Mouse (Mus musculus) hindbrain, embryonic 14.5 days (tissue): ENCODE data around the gene Gm960. TPM values are rescaled to one million over a fixed set of nuclear protein-coding genes. Genes with fewer than 3 reads are reported as not detected.

Source experiments
- ATAC-seq: fragments of 200-750 bp; cut with Nextera tagmentation; 2 replicates; pipeline ENCODE4 v1.8.0; 2017; ENCODE audit warnings: moderate number of reproducible peaks, mild to moderate bottlenecking, moderate TSS enrichment, moderate library complexity; ENCODE audit not compliant: low FRiP score
- DNase-seq: peaks from one replicate; pipeline ENCODE4 v3.0.0-alpha.2; 2015; ENCODE audit warnings: low spot score
- H3K27ac ChIP-seq: fragments of 300-500 bp; sonication (generic); 2 replicates; pipeline ENCODE4 v1.5.1; 2014; ENCODE audit warnings: mild to moderate bottlenecking, moderate library complexity
- H3K27me3 ChIP-seq: fragments of 300-500 bp; sonication (generic); 2 replicates; pipeline ENCODE4 v1.6.1; 2014; ENCODE audit warnings: mild to moderate bottlenecking, low read length, mixed read lengths; ENCODE audit not compliant: control insufficient read depth, insufficient read depth
- H3K36me3 ChIP-seq: fragments of 300-500 bp; sonication (generic); replicated peaks from 2 replicates; pipeline ENCODE4 v1.6.1; 2014; ENCODE audit not compliant: control insufficient read depth, insufficient read depth
- H3K4me1 ChIP-seq: fragments of 300-500 bp; sonication (generic); replicated peaks from 2 replicates; pipeline ENCODE4 v1.6.1; 2014; ENCODE audit warnings: antibody characterized with exemption, low read length, mixed read lengths; ENCODE audit not compliant: control insufficient read depth, insufficient read depth
- H3K4me2 ChIP-seq: fragments of 300-500 bp; sonication (generic); replicated peaks from 2 replicates; pipeline ENCODE4 v1.6.1; 2014; ENCODE audit warnings: mild to moderate bottlenecking, moderate library complexity
- H3K4me3 ChIP-seq: fragments of 300-500 bp; sonication (generic); replicated peaks from 2 replicates; pipeline ENCODE4 v1.5.1; 2014; ENCODE audit warnings: mild to moderate bottlenecking, low read length
- H3K9ac ChIP-seq: fragments of 300-500 bp; sonication (generic); 2 replicates; pipeline ENCODE4 v1.6.1; 2014
- H3K9me3 ChIP-seq: fragments of 300-500 bp; sonication (generic); 2 replicates; pipeline ENCODE4 v1.6.1; 2016; ENCODE audit warnings: low read length; ENCODE audit not compliant: control insufficient read depth
- WGBS: fragments of 180-500 bp; shearing (Covaris S2); extraction: QIAGEN DNeasy Blood & Tissue Kit; methylation state at CpG from one replicate; pipeline ENCODE4 v1.1.7; 2014; 5-methylcytosine and 5-hydroxymethylcytosine counted together
- polyA plus RNA-seq: library from polyadenylated mRNA; unstranded; fragments of >200 nt; fragmentation: Nextera tagmentation; extraction: Ambion mirVana; gene quantifications from 2 replicates; pipeline ENCODE4 v1.2.1, GENCODE M21; 2014

Gm960 gene
- polyA plus RNA-seq, 1 experiment from 2014 or later: 6.3 TPM

- H3K9ac ChIP-seq: no peak overlapping the region
- no peaks in the 10 kb centered on the region for H3K27me3 ChIP-seq
- H3K9me3 ChIP-seq: no peaks in the 10 kb centered on the region
- DNase-seq (no peak), ATAC-seq (no peak)
- H3K36me3 ChIP-seq: peaks cover 40% of the 10 kb centered on the region
- H3K4me3 ChIP-seq: no peak overlapping the region
- peaks cover 10% of the 10 kb centered on the region for H3K4me1 ChIP-seq
- no peak overlapping the region for H3K4me2 ChIP-seq
- 80% methylated on average over 10 of the region's 10 CpGs for WGBS
- H3K27ac ChIP-seq: no peak overlapping the region
These were observed 79.0 kb downstream of the Gm960 start for GRCm38 (mm10) chr19:4619461-4619860.

GRCm38 (mm10) chr19:4618183-4618582 lies 80.3 kb downstream of the Gm960 start:
- H3K4me1 ChIP-seq: peaks cover 20% of the 10 kb centered on the region
- no peak overlapping the region for H3K27ac ChIP-seq
- H3K4me3 ChIP-seq: no peak overlapping the region
- ATAC-seq: no peak
- H3K36me3 ChIP-seq: peaks cover 39% of the 10 kb centered on the region
- H3K9ac ChIP-seq: no peak overlapping the region
- 28% methylated on average over 18 of the region's 18 CpGs for WGBS
- no peaks in the 10 kb centered on the region for H3K27me3 ChIP-seq
- no peak overlapping the region for H3K4me2 ChIP-seq
- no peaks in the 10 kb centered on the region for H3K9me3 ChIP-seq
- peak; percentile 35 for DNase-seq

GRCm38 (mm10) chr19:4616546-4616945 lies 81.9 kb downstream of the Gm960 start:
- peaks cover 39% of the 10 kb centered on the region for H3K36me3 ChIP-seq
- H3K4me3 ChIP-seq: no peak overlapping the region
- H3K9me3 ChIP-seq: no peaks in the 10 kb centered on the region
- 37% methylated on average over 4 of the region's 4 CpGs for WGBS
- H3K4me2 ChIP-seq: no peak overlapping the region
- no peak overlapping the region for H3K9ac ChIP-seq
- peaks cover 26% of the 10 kb centered on the region for H3K4me1 ChIP-seq
- ATAC-seq (no peak), DNase-seq (no peak)
- peak overlapping the region; percentile 95; the same call in 1 of the 2 replicates for H3K27ac ChIP-seq
- no peaks in the 10 kb centered on the region for H3K27me3 ChIP-seq

GRCm38 (mm10) chr19:4615151-4616093 lies 83.0 kb downstream of the Gm960 start, which contains the start of gene Lrfn4:
Gene Lrfn4, minus strand, starts transcription at chr19:4615667.
- under 1% methylated on average over 63 of the region's 87 CpGs for WGBS
- Histone ChIP-seq H3K27me3 (no peaks in the 10 kb centered on the region), H3K36me3 (peaks cover 37% of the 10 kb centered on the region), H3K9ac (peak within 1 kb of the TSS; percentile 99), H3K4me2 (peak within 1 kb of the TSS; percentile 82), H3K4me1 (peaks cover 26% of the 10 kb centered on the region), H3K27ac (peak within 1 kb of the TSS; percentile 95), H3K9me3 (no peaks in the 10 kb centered on the region), H3K4me3 (peak within 1 kb of the TSS; percentile 95)
- peak; percentile 86 for DNase-seq
- peak; percentile 92 for ATAC-seq

- ATAC-seq (0 out of 2 replicates have a peak, but pooled peaks have one; percentile 1), DNase-seq (no peak)
- 25% methylated on average over 30 of the region's 49 CpGs for WGBS
- Histone ChIP-seq H3K9ac (peak overlapping the region; percentile 99), H3K9me3 (no peaks in the 10 kb centered on the region), H3K27me3 (no peaks in the 10 kb centered on the region), H3K4me3 (peak overlapping the region; percentile 95), H3K36me3 (peaks cover 36% of the 10 kb centered on the region), H3K4me2 (peak overlapping the region; percentile 82), H3K4me1 (peaks cover 26% of the 10 kb centered on the region), H3K27ac (peak overlapping the region; percentile 95)
These were observed 83.9 kb downstream of the Gm960 start for GRCm38 (mm10) chr19:4614305-4615150.

DNA sequence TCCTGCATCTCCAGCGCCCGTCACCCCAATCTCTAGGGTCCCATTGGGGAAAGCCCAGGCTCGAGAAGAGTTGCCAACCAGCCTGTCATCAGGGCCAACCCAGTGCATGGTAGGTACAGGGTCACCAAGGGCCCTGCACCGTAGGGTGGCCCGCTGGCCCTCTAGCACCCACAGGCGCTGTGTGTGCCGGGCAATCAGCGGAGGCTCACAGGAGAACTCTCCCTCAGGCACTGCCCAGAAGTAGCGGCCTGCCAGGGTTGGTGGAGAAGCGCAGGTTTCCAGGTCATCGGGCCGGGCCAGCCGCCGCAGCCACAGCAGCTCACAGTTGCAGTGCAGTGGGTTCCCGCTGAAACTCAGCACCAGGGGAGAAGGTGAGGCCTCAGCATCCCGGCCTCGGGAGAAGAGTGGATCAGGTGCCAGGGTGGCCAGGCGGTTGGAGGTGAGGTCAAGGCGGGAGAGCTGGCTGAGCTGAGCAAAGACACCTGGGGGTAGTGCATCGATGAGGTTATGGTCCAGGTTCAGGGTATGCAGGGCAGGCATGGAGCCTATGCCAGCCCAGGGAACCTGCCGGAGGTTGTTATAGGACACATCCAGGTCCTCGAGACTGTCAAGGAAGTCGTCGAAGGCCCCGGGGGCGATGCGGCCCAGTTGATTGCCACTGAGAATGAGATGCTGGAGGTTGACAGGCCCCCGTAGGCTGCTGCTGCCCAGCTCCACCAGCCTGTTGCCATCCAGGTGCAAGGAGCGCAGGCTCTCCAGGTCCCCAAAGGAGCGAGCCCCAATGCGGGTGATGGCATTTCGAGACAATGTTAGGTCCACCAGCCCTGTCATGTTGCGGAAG lies 84.8 kb downstream of the Gm960 start:
- WGBS: 91% methylated on average over 33 of the region's 33 CpGs
- Histone ChIP-seq H3K27me3 (no peaks in the 10 kb centered on the region), H3K9me3 (no peaks in the 10 kb centered on the region), H3K4me2 (peak overlapping the region; percentile 82), H3K9ac (peak overlapping the region; percentile 99), H3K27ac (peak overlapping the region; percentile 95; the same call in 1 of the 2 replicates), H3K4me1 (peaks cover 26% of the 10 kb centered on the region), H3K4me3 (peak overlapping the region; percentile 95), H3K36me3 (peaks cover 36% of the 10 kb centered on the region)
- no peak for DNase-seq
- ATAC-seq: no peak

DNA sequence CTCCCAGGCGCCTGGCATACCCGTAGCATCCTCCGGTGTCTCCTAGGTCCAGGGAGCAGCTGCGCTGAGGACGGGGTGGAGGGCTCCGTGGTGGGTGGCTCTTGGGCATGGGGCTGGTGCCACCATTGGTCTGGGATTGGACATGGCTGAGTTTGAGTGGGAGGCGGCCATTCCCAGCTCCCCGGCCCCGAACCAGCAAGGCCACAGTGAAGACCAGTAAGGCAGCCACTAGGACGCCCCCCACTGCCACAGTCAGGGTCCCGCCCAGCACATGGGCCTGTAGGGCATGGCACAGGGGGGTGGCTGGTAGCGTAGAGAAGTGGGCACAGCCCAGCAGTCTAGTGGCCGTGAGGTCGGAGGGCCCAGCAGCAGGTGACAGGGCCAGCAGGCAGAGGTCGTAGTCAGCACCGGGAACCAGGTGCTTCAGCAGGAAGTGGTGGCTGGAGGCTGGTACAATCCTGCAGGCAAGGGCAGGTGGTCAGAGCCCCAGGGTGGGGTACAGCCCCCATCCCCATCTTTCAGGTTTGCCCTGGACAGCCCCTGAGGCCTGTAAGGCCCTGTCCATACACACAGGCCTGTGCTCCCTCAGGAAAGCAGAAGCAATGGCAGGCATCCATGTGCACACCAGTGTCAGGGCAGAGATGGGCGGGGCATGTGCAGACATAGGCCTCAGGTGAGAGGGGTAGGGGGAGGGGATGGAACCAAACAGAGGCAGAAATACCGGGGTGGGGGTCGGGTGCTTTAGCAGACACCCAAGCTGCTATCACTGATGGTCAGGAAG lies 86.1 kb downstream of the Gm960 start:
- 88% methylated on average over 19 of the region's 19 CpGs for WGBS
- Histone ChIP-seq H3K4me1 (peaks cover 26% of the 10 kb centered on the region), H3K27me3 (no peaks in the 10 kb centered on the region), H3K4me2 (peak overlapping the region; percentile 21; the same call in 1 of the 2 replicates), H3K36me3 (peaks cover 36% of the 10 kb centered on the region), H3K9me3 (no peaks in the 10 kb centered on the region), H3K27ac (no peak overlapping the region), H3K4me3 (no peak overlapping the region), H3K9ac (no peak overlapping the region)
- ATAC-seq: no peak
- DNase-seq: no peak

DNA sequence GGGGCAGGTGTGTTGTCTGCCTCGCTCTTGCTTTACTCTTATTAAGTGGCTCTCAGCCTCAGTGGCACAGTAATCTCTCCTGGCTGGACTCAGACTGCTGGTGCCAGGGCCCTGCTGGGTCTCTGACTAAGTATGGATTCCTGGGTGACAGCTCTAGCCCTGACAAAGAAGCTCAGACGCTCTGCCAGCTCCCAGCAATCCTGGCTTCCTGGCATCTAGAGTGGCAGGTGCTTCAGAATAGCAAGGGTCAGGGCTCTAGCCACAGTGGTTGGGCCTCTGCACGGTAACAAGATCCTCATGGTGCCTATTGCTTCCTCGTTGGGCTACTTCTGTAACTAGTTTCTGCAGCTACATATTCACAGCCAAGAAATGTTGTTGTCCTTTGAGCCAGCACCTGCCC lies 88.4 kb downstream of the Gm960 start:
- DNase-seq (no peak), ATAC-seq (no peak)
- no peaks in the 10 kb centered on the region for H3K9me3 ChIP-seq
- no peak overlapping the region for H3K4me2 ChIP-seq
- 66% methylated on average over 4 of the region's 4 CpGs for WGBS
- peaks cover 20% of the 10 kb centered on the region for H3K4me1 ChIP-seq
- H3K27ac ChIP-seq: no peak overlapping the region
- H3K4me3 ChIP-seq: no peak overlapping the region
- no peak overlapping the region for H3K9ac ChIP-seq
- H3K36me3 ChIP-seq: peaks cover 36% of the 10 kb centered on the region
- H3K27me3 ChIP-seq: no peaks in the 10 kb centered on the region
